Comparison of ENCODE assay signal across 22 mouse cellular contexts in genomic region chr4:134592442-134592841, GRCm38 (mm10). TPM values are rescaled to one million over a fixed set of nuclear protein-coding genes. Genes with fewer than 3 reads are reported as not detected.
DNase-seq lines count a peak whose midpoint lies in the region; ATAC-seq and TF ChIP-seq lines count a peak whose summit lies in the region.
"Had no signal": no experiment of that assay in that cellular context is flagged by ENCODE, and none has a peak within 500 bp of the region (broad histone marks: within the 10 kb centered on the region; RNA-seq: fewer than 3 reads in every experiment).

No protein-coding gene starts in this region.

- no peak for ATAC-seq in cerebellum, adult (ENCODE audit: insufficient number of reproducible peaks, low FRiP score, low TSS enrichment)
- ATAC-seq in heart, embryonic 15.5 days (replicated peaks; ENCODE audit: insufficient number of reproducible peaks, insufficient read depth, low FRiP score, low read depth) = no peak
- ATAC-seq in kidney, embryonic 16.5 days (ENCODE audit: low FRiP score, low TSS enrichment) = no peak
- no peak for ATAC-seq in intestine, embryonic 16.5 days
- ATAC-seq: CD4-positive, CD25-positive, alpha-beta regulatory T cell, adult 4 months; liver, embryonic 12.5 days had no signal

- no peak overlapping the region for H3K9ac ChIP-seq in heart, embryonic 15.5 days
- no peak overlapping the region for H3K9ac ChIP-seq in kidney, embryonic 16.5 days (replicated peaks; ENCODE audit: low read length)
- no peak overlapping the region for H3K9ac ChIP-seq in intestine, embryonic 16.5 days (ENCODE audit: low read depth, low read length)
- H3K9ac ChIP-seq: limb, embryonic 12.5 days; liver, embryonic 12.5 days; neural tube, embryonic 12.5 days had no signal

- H3K27me3 ChIP-seq in heart, embryonic 15.5 days = no peaks in the 10 kb centered on the region
- no peaks in the 10 kb centered on the region for H3K27me3 ChIP-seq in kidney, embryonic 16.5 days (ENCODE audit: insufficient read depth, low read length)
- no peaks in the 10 kb centered on the region for H3K27me3 ChIP-seq in intestine, embryonic 16.5 days (replicated peaks; ENCODE audit: control insufficient read depth, insufficient read depth, low read length)
- H3K27me3 ChIP-seq: limb, embryonic 12.5 days; liver, embryonic 12.5 days; midbrain, embryonic 12.5 days; neural tube, embryonic 12.5 days had no signal

- peak; percentile 71 for DNase-seq in cerebellum, adult 9-10 months
- no peak for DNase-seq in heart, postnatal 10 days
- DNase-seq in kidney, adult 11 months = no peak
- DNase-seq: adrenal gland, postnatal 14 days; embryo, embryonic 11 days; kidney, adult 18-20 months; kidney, postnatal 36 days; layer of hippocampus, postnatal 36 days; lung, adult 18-20 months; lung, postnatal 10 days; thymus, adult 18-20 months; thymus, postnatal 4 days had no signal

- 79% methylated on average over 4 of the region's 4 CpGs for WGBS in heart, embryonic 15.5 days
- 46% methylated on average over 4 of the region's 4 CpGs for WGBS in kidney, embryonic 16.5 days
- WGBS in bone marrow, adult 2 months = 41% methylated on average over 4 of the region's 4 CpGs
- 49% methylated on average over 4 of the region's 4 CpGs for WGBS in intestine, embryonic 16.5 days

- TF ChIP-seq CTCF in bone marrow, adult 2 months (IDR thresholded peaks at IDR 0.05; ENCODE audit: control insufficient read depth, insufficient read depth, low read length) = no peak

- peaks cover 5% of the 10 kb centered on the region; the same call in 1 of the 2 replicates for H3K36me3 ChIP-seq in heart, embryonic 15.5 days
- no peaks in the 10 kb centered on the region for H3K36me3 ChIP-seq in kidney, embryonic 16.5 days (ENCODE audit: insufficient read depth, low read length)
- H3K36me3 ChIP-seq in intestine, embryonic 16.5 days (ENCODE audit: control insufficient read depth, insufficient read depth, low read length) = no peaks in the 10 kb centered on the region
- H3K36me3 ChIP-seq: limb, embryonic 12.5 days; midbrain, embryonic 12.5 days; neural tube, embryonic 12.5 days had no signal

- no peak for TF ChIP-seq POLR2A in bone marrow, adult 2 months (IDR thresholded peaks at IDR 0.05; ENCODE audit: borderline replicate concordance, control insufficient read depth, low read depth, low read length)

- H3K27ac ChIP-seq in heart, embryonic 15.5 days = 0 out of 2 replicates have a peak overlapping the region, but pooled peaks have one; percentile 81
- H3K27ac ChIP-seq in kidney, embryonic 16.5 days (ENCODE audit: low read length) = peak overlapping the region; percentile 39; the same call in 1 of the 2 replicates
- peak overlapping the region; percentile 20; the same call in 1 of the 2 replicates for H3K27ac ChIP-seq in bone marrow, adult 2 months (ENCODE audit: control insufficient read depth, insufficient read depth, low read depth, low read length, poor library complexity)
- no peak overlapping the region for H3K27ac ChIP-seq in intestine, embryonic 16.5 days (ENCODE audit: low read length)
- H3K27ac ChIP-seq: liver, embryonic 12.5 days; midbrain, embryonic 12.5 days; neural tube, embryonic 12.5 days had no signal

- H3K4me1 ChIP-seq in heart, embryonic 15.5 days (replicated peaks) = peaks cover 33% of the 10 kb centered on the region
- H3K4me1 ChIP-seq in kidney, embryonic 16.5 days (ENCODE audit: insufficient read depth, low read length) = peaks cover 20% of the 10 kb centered on the region
- peaks cover 11% of the 10 kb centered on the region for H3K4me1 ChIP-seq in bone marrow, adult 2 months (ENCODE audit: control insufficient read depth, insufficient read depth, low read length)
- H3K4me1 ChIP-seq in intestine, embryonic 16.5 days (ENCODE audit: control insufficient read depth, insufficient read depth, low read length) = peaks cover 10% of the 10 kb centered on the region

- intact Hi-C loops in heart, postnatal 10 days (cut with DNase I) = no loop called here

- H3K4me3 ChIP-seq in heart, embryonic 15.5 days = no peak overlapping the region
- H3K4me3 ChIP-seq in kidney, embryonic 16.5 days (ENCODE audit: low read length) = no peak overlapping the region
- no peak overlapping the region for H3K4me3 ChIP-seq in bone marrow, adult 2 months (replicated peaks; ENCODE audit: control insufficient read depth, low read depth, low read length)
- H3K4me3 ChIP-seq in intestine, embryonic 16.5 days (ENCODE audit: low read length) = no peak overlapping the region
- H3K4me3 ChIP-seq: limb, embryonic 12.5 days; liver, embryonic 12.5 days; midbrain, embryonic 12.5 days; neural tube, embryonic 12.5 days had no signal

- H3K4me2 ChIP-seq in heart, embryonic 15.5 days = no peak overlapping the region
- H3K4me2 ChIP-seq in kidney, embryonic 16.5 days (replicated peaks; ENCODE audit: low read depth, low read length) = no peak overlapping the region
- H3K4me2 ChIP-seq in intestine, embryonic 16.5 days (ENCODE audit: low read depth, low read length) = no peak overlapping the region
- H3K4me2 ChIP-seq: limb, embryonic 12.5 days; liver, embryonic 12.5 days; midbrain, embryonic 12.5 days; neural tube, embryonic 12.5 days had no signal

- H3K9me3 ChIP-seq in heart, embryonic 15.5 days (replicated peaks) = no peaks in the 10 kb centered on the region
- H3K9me3 ChIP-seq in kidney, embryonic 16.5 days (ENCODE audit: low read length) = no peaks in the 10 kb centered on the region
- H3K9me3 ChIP-seq in intestine, embryonic 16.5 days (ENCODE audit: control insufficient read depth, low read length) = no peaks in the 10 kb centered on the region
- H3K9me3 ChIP-seq: limb, embryonic 12.5 days; liver, embryonic 12.5 days; midbrain, embryonic 12.5 days; neural tube, embryonic 12.5 days had no signal

RNA-seq across cellular contexts. Expression of gene Selenon, which starts 40.5 kb away (rescaled TPM):
- polyA plus RNA-seq in heart, embryonic 15.5 days (2015; fragmentation: Nextera tagmentation; extraction: Ambion mirVana) = 30.8 and 42.0 TPM in 2 replicates
- 10 to 100 TPM; 38.2 to 45.2 TPM for total RNA-seq in heart, postnatal 10 days (2021)
- 9.5 and 9.7 TPM in 2 replicates for polyA plus RNA-seq in kidney, embryonic 16.5 days (2015; fragmentation: Nextera tagmentation; extraction: Ambion mirVana)
- polyA plus RNA-seq in bone marrow, adult 2 months (2011; ENCODE audit: insufficient read depth, insufficient read length, low replicate concordance, missing spikeins) = 7.1 and 8.4 TPM in 2 replicates
- polyA plus RNA-seq in intestine, embryonic 16.5 days (2015; fragmentation: Nextera tagmentation; extraction: Ambion mirVana) = 4.7 and 5.5 TPM in 2 replicates

RNA-seq across cellular contexts. Expression of gene Mtfr1l, which starts 57.3 kb away (rescaled TPM):
- 147 and 152 TPM in 2 replicates for polyA plus RNA-seq in heart, embryonic 15.5 days (2015; fragmentation: Nextera tagmentation; extraction: Ambion mirVana)
- total RNA-seq in heart, postnatal 10 days (2021) = 100 to 1,000 TPM; 159 to 165 TPM
- polyA plus RNA-seq in kidney, embryonic 16.5 days (2015; fragmentation: Nextera tagmentation; extraction: Ambion mirVana) = 126 and 127 TPM in 2 replicates
- 35.3 and 57.2 TPM in 2 replicates for polyA plus RNA-seq in bone marrow, adult 2 months (2011; ENCODE audit: insufficient read depth, insufficient read length, low replicate concordance, missing spikeins)
- polyA plus RNA-seq in intestine, embryonic 16.5 days (2015; fragmentation: Nextera tagmentation; extraction: Ambion mirVana) = 97.1 and 97.5 TPM in 2 replicates
